ENCODE assay signal across 24 mouse cellular contexts in the genomic region with DNA sequence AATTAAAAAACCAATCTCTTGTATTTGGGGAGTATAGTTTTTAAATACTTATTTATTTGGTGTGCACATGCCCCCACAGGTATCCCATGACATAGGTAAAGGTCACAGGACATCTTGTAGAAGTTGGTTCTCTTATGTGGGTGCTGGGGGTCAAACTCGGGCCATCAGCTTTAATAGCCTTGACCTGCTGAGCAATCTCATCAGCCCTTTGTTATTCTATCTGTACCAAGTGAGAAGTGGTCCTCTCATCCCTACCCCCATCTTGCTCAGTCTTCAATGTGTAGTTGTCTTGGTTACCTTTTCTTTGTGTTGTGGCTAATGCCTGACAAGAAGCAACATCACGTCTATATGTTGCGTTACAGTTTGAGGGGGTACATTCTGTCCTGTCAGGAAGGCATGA. TPM values are rescaled to one million over a fixed set of nuclear protein-coding genes. Genes with fewer than 3 reads are reported as not detected.
A peak's percentile ranks its signal among the peaks of the same experiment; 100 is the strongest.
DNase-seq lines count a peak whose midpoint lies in the region; ATAC-seq and TF ChIP-seq lines count a peak whose summit lies in the region.
"Had no signal": no experiment of that assay in that cellular context is flagged by ENCODE, and none has a peak within 500 bp of the region (broad histone marks: within the 10 kb centered on the region; RNA-seq: fewer than 3 reads in every experiment).

No protein-coding gene starts in this region.

- H3K4me3 ChIP-seq in forebrain, postnatal 0 days (ENCODE audit: low read depth, low read length): no peak overlapping the region
- no peak overlapping the region for H3K4me3 ChIP-seq in forebrain, embryonic 12.5 days (replicated peaks)
- H3K4me3 ChIP-seq: embryonic facial prominence, embryonic 10.5 days; embryonic facial prominence, embryonic 12.5 days had no signal

- ATAC-seq in forebrain, postnatal 0 days: peak; percentile 67; the same call in 1 of the 2 replicates
- no peak for ATAC-seq in forebrain, embryonic 12.5 days (ENCODE audit: low FRiP score)
- ATAC-seq: CD4-positive, CD25-positive, alpha-beta regulatory T cell, adult 4 months; forebrain, embryonic 14.5 days; forebrain, embryonic 16.5 days had no signal

- no peak overlapping the region for H3K27ac ChIP-seq in forebrain, postnatal 0 days (ENCODE audit: low read depth, low read length)
- H3K27ac ChIP-seq in forebrain, embryonic 12.5 days: no peak overlapping the region
- H3K27ac ChIP-seq: embryonic facial prominence, embryonic 10.5 days; embryonic facial prominence, embryonic 12.5 days had no signal

- no peaks in the 10 kb centered on the region for H3K27me3 ChIP-seq in forebrain, postnatal 0 days (ENCODE audit: insufficient read depth, low read length)
- peaks cover 18% of the 10 kb centered on the region; the same call in 1 of the 2 replicates for H3K27me3 ChIP-seq in forebrain, embryonic 12.5 days
- H3K27me3 ChIP-seq: CH12.LX; embryonic facial prominence, embryonic 12.5 days had no signal

- H3K4me2 ChIP-seq in forebrain, postnatal 0 days (ENCODE audit: low read depth): no peak overlapping the region
- H3K4me2 ChIP-seq in forebrain, embryonic 12.5 days: no peak overlapping the region
- H3K4me2 ChIP-seq: embryonic facial prominence, embryonic 12.5 days had no signal

- WGBS in forebrain, postnatal 0 days: 77% methylated on average over 3 of the region's 3 CpGs
- 88% methylated on average over 3 of the region's 3 CpGs for WGBS in forebrain, embryonic 12.5 days

- no peak overlapping the region for H3K9ac ChIP-seq in forebrain, postnatal 0 days
- no peak overlapping the region for H3K9ac ChIP-seq in forebrain, embryonic 12.5 days
- H3K9ac ChIP-seq: embryonic facial prominence, embryonic 12.5 days had no signal

- no peaks in the 10 kb centered on the region for H3K36me3 ChIP-seq in forebrain, postnatal 0 days (ENCODE audit: insufficient read depth)
- no peaks in the 10 kb centered on the region for H3K36me3 ChIP-seq in forebrain, embryonic 12.5 days (replicated peaks)
- H3K36me3 ChIP-seq: embryonic facial prominence, embryonic 10.5 days; embryonic facial prominence, embryonic 12.5 days had no signal

- no peaks in the 10 kb centered on the region for H3K9me3 ChIP-seq in forebrain, postnatal 0 days (ENCODE audit: low read length)
- no peaks in the 10 kb centered on the region for H3K9me3 ChIP-seq in forebrain, embryonic 12.5 days
- H3K9me3 ChIP-seq: embryonic facial prominence, embryonic 10.5 days; embryonic facial prominence, embryonic 12.5 days had no signal

- no peak for DNase-seq in forebrain, postnatal 0 days
- DNase-seq in ZHBTc4 (ENCODE audit: low read depth, low spot score) (peak; percentile 23), liver (no peak)
- no peak for DNase-seq in kidney, adult 8-10 months
- DNase-seq: adrenal gland, adult 2 months; adrenal gland, postnatal 10 days; adrenal gland, postnatal 25 days; B cell, adult 2 months; cerebellum, adult 11-12 months; cerebellum, adult 2 months; cerebellum, adult 9-10 months; cerebellum, postnatal 10 days; cerebellum, postnatal 25 days had no signal

- TF ChIP-seq CTCF in forebrain, postnatal 0 days (IDR thresholded peaks at IDR 0.05; ENCODE audit: low read depth): no peak

- no peaks in the 10 kb centered on the region for H3K4me1 ChIP-seq in forebrain, postnatal 0 days (ENCODE audit: insufficient read depth)
- no peaks in the 10 kb centered on the region for H3K4me1 ChIP-seq in forebrain, embryonic 12.5 days
- H3K4me1 ChIP-seq: embryonic facial prominence, embryonic 10.5 days; embryonic facial prominence, embryonic 12.5 days had no signal

RNA-seq across cellular contexts. Expression of a gene that starts 6.5 kb away (rescaled TPM):
- total RNA-seq in forebrain, postnatal 0 days (2014; rRNA removed): not detected in 2 replicates
- not detected in 2 replicates for polyA plus RNA-seq in forebrain, postnatal 0 days (2015; fragmentation: Nextera tagmentation; extraction: Ambion mirVana)
- polyA plus RNA-seq in forebrain, embryonic 12.5 days (2016; fragmentation: Nextera tagmentation; extraction: Ambion mirVana): not detected in 2 replicates
- total RNA-seq: adrenal gland, adult 2 months; adrenal gland, postnatal 25 days; CH12.LX; MEL had no signal
- polyA plus RNA-seq: adrenal gland, adult 2 months; cortical plate, adult 2 months; embryonic facial prominence, embryonic 10.5 days; embryonic facial prominence, embryonic 12.5 days; embryonic facial prominence, embryonic 14.5 days; forebrain, embryonic 11.5 days; forebrain, embryonic 14.5 days; forebrain, embryonic 16.5 days had no signal

RNA-seq across cellular contexts. Expression of a gene that starts 56.9 kb away (rescaled TPM):
- 57.9 and 75.8 TPM in 2 replicates for total RNA-seq in forebrain, postnatal 0 days (2014; rRNA removed)
- 56.4 and 67.1 TPM in 2 replicates for polyA plus RNA-seq in forebrain, postnatal 0 days (2015; fragmentation: Nextera tagmentation; extraction: Ambion mirVana)
- polyA plus RNA-seq in forebrain, embryonic 12.5 days (2016; fragmentation: Nextera tagmentation; extraction: Ambion mirVana): 87.7 and 93.5 TPM in 2 replicates
